Mouse (Mus musculus): ENCODE measurements around the gene Nab1.

DNA sequence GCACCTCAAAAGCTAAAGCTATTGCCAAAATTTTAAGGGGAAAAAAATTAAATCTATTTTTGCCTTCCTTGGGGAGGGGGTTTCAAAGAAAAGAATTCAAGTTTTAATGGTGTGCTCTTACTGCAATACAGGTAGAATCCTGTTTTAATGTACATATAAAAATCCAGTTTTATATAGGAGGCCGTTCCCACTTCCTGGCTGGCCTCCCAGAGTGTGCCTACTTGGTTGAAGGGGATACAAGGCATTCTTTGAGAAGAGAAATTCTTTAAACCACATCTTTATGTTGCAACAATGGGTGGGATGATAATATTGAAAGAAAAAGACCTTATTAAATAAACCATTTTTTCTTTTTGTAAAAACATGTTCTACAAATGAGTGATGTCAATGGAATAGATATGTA lies 611 bp upstream of the Nab1 start:
- TF ChIP-seq POLR2AphosphoS5 (IDR thresholded peaks at IDR 0.05; ENCODE audit: insufficient replicate concordance, low read depth, low read length), result no peak
- TF ChIP-seq CTCF (IDR thresholded peaks at IDR 0.05; ENCODE audit: low read depth, low read length), result no peak
- TF ChIP-seq TAL1 (conservative IDR thresholded peaks at IDR 0.05; ENCODE audit: low read depth, low read length), result no peak
